Mouse (Mus musculus): ENCODE measurements around the gene Zswim4. TPM values are rescaled to one million over a fixed set of nuclear protein-coding genes. Genes with fewer than 3 reads are reported as not detected.

Gene Zswim4
- polyA plus RNA-seq, 1 experiment: 8.9 TPM

DNA sequence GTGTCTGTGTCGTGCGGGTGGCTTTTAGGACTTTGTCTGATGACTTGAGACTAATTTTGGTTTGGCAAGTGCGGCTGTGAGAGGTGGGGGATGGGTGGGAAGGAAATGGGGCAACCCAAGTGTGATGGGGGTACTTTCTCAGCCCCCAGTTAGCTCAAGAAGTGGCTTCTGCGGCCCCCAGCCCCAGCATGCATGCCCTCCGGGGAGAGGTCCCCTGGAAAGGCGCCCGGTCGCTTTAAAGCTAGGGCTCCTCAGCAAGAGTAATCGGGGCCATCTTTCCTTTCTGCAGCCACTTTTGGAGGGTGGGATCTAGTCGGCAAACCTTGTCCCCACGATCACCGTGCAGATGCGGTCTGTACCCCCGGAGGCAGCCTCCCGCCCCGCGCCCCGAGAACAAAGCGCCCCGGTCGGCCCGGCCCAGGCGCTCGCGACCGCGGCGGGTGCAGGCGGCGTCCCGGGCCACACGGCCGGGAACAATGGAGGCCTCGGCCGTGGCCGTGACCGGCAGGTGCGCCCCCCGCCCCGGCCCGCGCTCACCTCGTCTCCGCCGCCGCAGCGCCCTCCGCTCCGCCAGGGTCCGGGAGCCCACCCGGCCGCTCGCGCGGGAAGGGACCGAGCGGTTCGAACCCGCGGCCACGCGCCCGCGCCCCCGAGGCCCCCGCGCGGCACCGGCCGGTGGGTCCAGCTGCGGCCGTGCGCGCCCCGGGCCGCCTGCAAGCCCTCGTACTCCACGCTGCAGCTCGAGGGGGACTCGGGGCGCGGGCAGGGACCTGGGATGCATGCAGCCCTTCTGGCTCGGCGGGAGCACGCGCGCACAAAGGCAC, 53.4 kb downstream of the Zswim4 start:
- TF ChIP-seq GATA1 (IDR thresholded peaks at IDR 0.05; ENCODE audit: low read length): no peak

DNA sequence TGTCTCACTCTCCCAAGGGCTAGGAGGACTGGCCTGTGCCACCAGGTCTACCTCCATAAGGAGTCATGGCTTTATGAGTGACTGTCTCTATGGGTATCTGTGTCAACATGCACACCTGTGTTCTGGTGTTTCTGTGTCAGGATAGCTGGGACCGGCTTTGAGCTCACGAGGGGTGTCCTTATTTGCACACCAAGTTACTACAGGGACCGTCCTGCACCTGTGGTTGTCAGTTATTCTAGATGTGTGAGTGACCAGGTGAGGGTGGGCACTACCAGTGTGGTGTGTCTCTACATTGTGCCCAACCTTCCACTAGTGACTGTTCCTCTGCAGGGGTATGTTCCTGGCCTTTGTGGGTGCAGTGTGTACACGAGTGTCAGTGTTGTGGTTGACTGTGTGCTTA, 54.0 kb downstream of the Zswim4 start:
- TF ChIP-seq GATA1 (IDR thresholded peaks at IDR 0.05; ENCODE audit: low read length): no peak

DNA sequence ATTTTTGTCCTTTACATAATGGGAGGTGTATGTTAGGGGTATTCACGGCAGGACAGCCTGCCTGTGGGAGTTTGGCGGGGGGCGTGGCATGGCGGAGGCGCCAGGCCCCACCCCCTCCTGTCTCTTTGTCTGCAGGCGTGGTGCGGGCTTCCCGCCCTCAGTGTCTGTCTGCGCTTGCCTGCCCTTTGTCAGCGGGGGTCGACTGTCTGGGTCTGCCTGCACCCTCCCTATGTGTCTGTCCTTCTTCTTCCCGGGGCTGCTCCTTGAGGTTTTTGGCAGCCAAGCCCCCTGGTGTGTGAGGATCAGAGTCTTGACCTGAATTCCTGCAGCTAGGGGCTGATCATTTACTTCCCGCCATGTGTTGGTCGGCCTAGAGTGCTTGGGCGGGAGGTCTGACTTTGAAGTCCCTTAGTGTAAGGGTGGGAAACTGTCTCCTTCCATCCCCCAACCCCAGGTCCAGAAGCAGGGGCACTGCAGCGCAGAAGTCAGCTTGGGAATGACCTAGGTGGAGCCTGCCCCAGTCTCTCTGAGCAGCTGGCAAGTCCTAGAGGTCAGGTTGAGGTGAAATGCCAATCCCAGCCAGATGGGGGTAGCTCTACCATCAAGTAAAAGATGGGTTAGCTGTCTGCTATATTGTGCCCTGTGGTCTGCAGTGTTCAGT, 56.2 kb downstream of the Zswim4 start:
- no peak for TF ChIP-seq GATA1 (IDR thresholded peaks at IDR 0.05; ENCODE audit: low read length)

DNA sequence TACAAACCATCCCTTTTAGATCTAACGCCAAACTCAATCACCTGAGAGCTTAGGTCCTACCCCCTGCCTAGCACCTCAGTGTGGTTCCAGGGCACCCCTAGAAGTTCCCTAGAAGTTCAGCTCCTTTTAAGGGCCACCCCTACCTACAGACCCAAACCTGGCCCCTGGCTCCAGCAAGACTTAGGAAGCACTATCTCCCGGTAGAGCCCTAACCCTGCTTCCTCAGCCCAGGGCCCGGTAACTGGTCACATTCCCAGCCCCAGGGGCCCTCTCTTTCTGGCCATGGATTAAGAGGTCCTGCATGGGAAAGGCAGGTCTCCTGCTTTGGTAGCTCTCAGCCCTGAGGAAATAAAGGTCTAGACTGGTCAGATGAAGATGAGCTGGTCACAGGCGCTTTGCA, 56.9 kb downstream of the Zswim4 start:
- no peak for TF ChIP-seq GATA1 (IDR thresholded peaks at IDR 0.05; ENCODE audit: low read length)

DNA sequence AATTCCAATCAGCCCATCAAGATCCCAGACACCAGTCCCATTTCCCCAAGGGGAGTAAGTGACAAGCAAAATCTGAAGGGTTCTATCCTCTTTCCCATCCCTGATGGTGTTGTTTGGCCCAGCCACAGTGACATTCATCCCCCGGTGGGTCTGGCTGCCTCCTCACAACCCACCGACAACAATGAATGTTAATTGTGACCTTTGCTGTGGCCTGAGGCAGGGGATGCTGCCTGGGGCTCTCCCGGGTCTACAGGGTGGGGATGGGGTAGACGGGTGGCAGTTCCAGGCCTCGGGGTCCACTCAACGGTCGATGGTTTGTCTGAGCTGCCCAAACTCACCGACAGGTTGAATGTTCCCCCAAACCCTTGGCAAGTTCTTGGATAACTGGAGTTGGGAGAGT, 58.3 kb downstream of the Zswim4 start:
- TF ChIP-seq GATA1 (IDR thresholded peaks at IDR 0.05; ENCODE audit: low read length): no peak

DNA sequence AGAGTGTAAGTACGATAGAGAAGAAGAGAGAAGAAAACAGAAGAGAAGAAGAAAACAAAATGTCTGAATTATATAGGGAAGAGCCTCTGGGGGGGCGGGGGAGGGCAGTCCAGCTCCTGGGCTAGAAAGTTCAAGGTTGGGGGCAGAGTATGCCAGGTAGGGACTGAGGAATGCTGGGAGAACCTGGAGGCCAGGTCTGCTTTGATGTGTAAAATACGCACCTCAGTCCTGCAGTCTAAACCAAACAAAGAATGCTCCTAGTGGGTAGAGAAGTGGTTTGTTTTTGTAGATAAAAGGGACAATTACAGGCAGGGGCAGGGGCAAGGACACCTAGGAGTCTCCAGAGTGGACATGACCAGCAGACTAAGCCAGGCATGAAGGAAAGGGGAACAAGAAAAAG, 59.5 kb downstream of the Zswim4 start:
- no peak for TF ChIP-seq GATA1 (IDR thresholded peaks at IDR 0.05; ENCODE audit: low read length)

DNA sequence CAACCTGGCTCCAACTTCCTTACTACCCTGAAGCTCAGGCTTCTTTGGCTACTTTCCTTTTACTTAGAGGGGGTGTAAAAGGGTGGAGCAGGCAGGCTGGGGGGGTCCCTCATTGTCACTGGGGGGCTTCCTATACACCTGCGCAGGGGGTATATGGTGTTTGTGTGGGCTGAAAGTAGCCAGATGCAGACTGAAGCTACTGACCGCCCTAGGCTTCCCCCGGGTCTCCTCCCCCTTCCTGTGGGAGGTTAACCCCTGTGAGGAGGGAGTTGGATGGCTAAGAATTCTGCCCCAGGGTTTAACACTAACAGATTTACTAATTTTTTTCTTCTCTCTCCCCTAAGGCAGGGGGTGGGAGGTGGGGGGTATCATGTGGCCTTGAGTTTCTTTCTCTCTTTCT, 60.3 kb downstream of the Zswim4 start:
- TF ChIP-seq GATA1 (IDR thresholded peaks at IDR 0.05; ENCODE audit: low read length): no peak

DNA sequence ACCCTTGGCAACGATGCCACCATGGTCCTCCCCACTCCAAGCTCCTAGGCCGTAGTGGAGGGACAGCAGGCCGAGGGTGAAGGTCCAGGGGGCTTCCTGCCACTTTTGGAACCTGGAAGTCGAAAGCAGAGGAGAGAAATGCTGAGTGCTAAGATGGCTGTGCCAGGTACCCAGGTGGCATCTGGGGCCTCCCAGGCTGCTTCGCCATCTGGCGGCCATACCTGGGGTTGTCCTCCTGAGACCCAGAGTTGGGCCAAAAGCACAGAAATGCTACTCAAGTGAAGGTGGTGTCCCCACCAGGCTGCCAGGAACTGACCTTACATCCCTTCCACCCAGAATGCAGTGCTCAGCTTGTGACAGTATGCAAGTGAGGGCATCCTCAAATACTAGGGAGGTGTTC, 63.0 kb downstream of the Zswim4 start:
- no peak for TF ChIP-seq GATA1 (IDR thresholded peaks at IDR 0.05; ENCODE audit: low read length)

DNA sequence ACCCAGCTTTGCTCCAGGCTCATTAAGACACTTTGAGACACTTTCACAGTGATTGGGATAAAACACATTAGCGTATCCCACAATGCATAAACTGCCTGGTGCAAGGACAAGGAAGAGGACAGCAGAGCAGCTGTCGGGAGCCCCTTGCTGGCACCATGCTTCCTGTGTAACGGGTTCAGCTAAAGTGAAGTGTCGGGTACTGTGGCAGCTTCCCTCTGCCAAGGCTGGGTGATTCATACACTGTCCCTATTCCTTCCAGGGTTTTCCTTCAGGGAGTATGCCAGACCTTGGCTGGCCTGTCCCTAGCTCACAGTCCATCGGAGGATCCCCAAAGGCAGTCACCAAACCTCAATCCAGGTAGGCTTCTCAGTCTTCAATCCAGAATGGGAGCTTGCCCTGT, 66.8 kb downstream of the Zswim4 start:
- TF ChIP-seq GATA1 (IDR thresholded peaks at IDR 0.05; ENCODE audit: low read length): no peak

DNA sequence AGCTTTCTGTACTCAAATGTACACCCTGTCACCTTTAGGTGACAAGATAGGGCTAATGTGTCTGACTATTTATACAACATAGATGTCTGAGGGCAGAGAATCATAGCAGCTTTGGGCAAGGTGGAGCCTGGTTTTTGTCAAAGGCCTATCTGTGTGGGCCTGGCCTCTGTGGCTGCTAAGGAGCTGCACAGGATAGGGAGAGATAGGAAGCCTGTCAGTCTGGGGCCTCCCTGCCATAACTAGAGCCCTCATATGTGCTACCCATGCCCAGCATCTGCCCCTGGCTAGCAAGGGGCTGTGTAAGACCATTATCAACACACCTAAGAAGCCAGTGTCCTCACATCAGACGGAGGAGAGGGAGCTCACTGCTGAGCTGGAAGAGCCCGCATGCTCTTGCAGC, 69.2 kb downstream of the Zswim4 start:
- no peak for TF ChIP-seq GATA1 (IDR thresholded peaks at IDR 0.05; ENCODE audit: low read length)

Other genes with a start within 250 kb of the Zswim4 start
- 275 and 319 TPM in 2 replicates for gene Samd1, start 239.4 kb downstream of the Zswim4 start, polyA plus RNA-seq (2012)
- gene 1700067K01Rik, start 235.6 kb downstream of the Zswim4 start, polyA plus RNA-seq (2012): 0.89 and 1.1 TPM in 2 replicates
- gene 2210011C24Rik, start 224.9 kb downstream of the Zswim4 start, polyA plus RNA-seq (2012): not detected in 2 replicates
- gene Palm3, start 215.6 kb downstream of the Zswim4 start, polyA plus RNA-seq (2012): 0.29 and 0.55 TPM in 2 replicates
- not detected in 2 replicates for gene Il27ra, start 194.5 kb downstream of the Zswim4 start, polyA plus RNA-seq (2012)
- gene Rln3, start 192.1 kb downstream of the Zswim4 start, polyA plus RNA-seq (2012): not detected in 2 replicates
- gene Gm10643, start 171.9 kb downstream of the Zswim4 start, polyA plus RNA-seq (2012): 0.11 TPM in 2 replicates
- 41.0 and 46.3 TPM in 2 replicates for gene Rfx1, start 170.2 kb downstream of the Zswim4 start, polyA plus RNA-seq (2012)
- 60.0 and 74.5 TPM in 2 replicates for gene Dcaf15, start 132.3 kb downstream of the Zswim4 start, polyA plus RNA-seq (2012)
- 0.02 and 0.03 TPM in 2 replicates for gene Podnl1, start 111.1 kb downstream of the Zswim4 start, polyA plus RNA-seq (2012)
- 18.0 and 21.2 TPM in 2 replicates for gene Cc2d1a, start 89.1 kb downstream of the Zswim4 start, polyA plus RNA-seq (2012)
- 0.19 and 0.22 TPM in 2 replicates for gene 4930432K21Rik, start 89.0 kb downstream of the Zswim4 start, polyA plus RNA-seq (2012)
- not detected in 2 replicates for gene Nanos3, start 51.8 kb downstream of the Zswim4 start, polyA plus RNA-seq (2012)
- gene D8Ertd738e, start 12.7 kb upstream of the Zswim4 start, polyA plus RNA-seq (2012): 251 and 389 TPM in 2 replicates
- 73.1 and 105 TPM in 2 replicates for gene Mri1, start 20.3 kb upstream of the Zswim4 start, polyA plus RNA-seq (2012)
- gene Ccdc130, start 33.3 kb upstream of the Zswim4 start, polyA plus RNA-seq (2012): 7.2 and 14.1 TPM in 2 replicates
- 50.9 and 74.9 TPM in 2 replicates for gene Cacna1a, start 151.4 kb upstream of the Zswim4 start, polyA plus RNA-seq (2012)